Mouse (Mus musculus) limb, embryonic 11.5 days (tissue): ENCODE results near the gene Mfrp. TPM values are rescaled to one million over a fixed set of nuclear protein-coding genes. Genes with fewer than 3 reads are reported as not detected.

Source experiments
- ATAC-seq: fragments of 200-750 bp; cut with Nextera tagmentation; 2 replicates; pipeline ENCODE4 v1.8.0; 2017; ENCODE audit warnings: low read depth; ENCODE audit not compliant: insufficient number of reproducible peaks, low FRiP score, low TSS enrichment
- DNase-seq: peaks from one replicate; pipeline ENCODE4 v3.0.0-alpha.2; 2015; ENCODE audit warnings: low spot score
- H3K27ac ChIP-seq: fragments of 300-500 bp; sonication (generic); replicated peaks from 2 replicates; pipeline ENCODE4 v1.5.1; 2014; ENCODE audit warnings: low read depth, mild to moderate bottlenecking, low read length
- H3K27me3 ChIP-seq: fragments of 300-500 bp; sonication (generic); 2 replicates; pipeline ENCODE4 v1.6.1; 2014; ENCODE audit warnings: mild to moderate bottlenecking, low read length, mixed read lengths; ENCODE audit not compliant: control insufficient read depth, insufficient read depth
- H3K36me3 ChIP-seq: fragments of 300-500 bp; sonication (generic); 2 replicates; pipeline ENCODE4 v1.6.1; 2014; ENCODE audit warnings: mild to moderate bottlenecking, low read length, moderate library complexity, mixed read lengths; ENCODE audit not compliant: control insufficient read depth, insufficient read depth
- H3K4me1 ChIP-seq: fragments of 300-500 bp; sonication (generic); 2 replicates; pipeline ENCODE4 v1.6.1; 2014; ENCODE audit warnings: low read length, mixed read lengths; ENCODE audit not compliant: control insufficient read depth, insufficient read depth
- H3K4me2 ChIP-seq: fragments of 300-500 bp; sonication (generic); 2 replicates; pipeline ENCODE4 v1.6.1; 2014; ENCODE audit warnings: low read depth, mild to moderate bottlenecking, moderate library complexity; ENCODE audit not compliant: severe bottlenecking
- H3K4me3 ChIP-seq: fragments of 300-500 bp; sonication (generic); 2 replicates; pipeline ENCODE4 v1.5.1; 2014; ENCODE audit warnings: low read depth, low read length
- H3K9ac ChIP-seq: fragments of 300-500 bp; sonication (generic); 2 replicates; pipeline ENCODE4 v1.6.1; 2014; ENCODE audit warnings: mild to moderate bottlenecking, low read length
- H3K9me3 ChIP-seq: fragments of 300-500 bp; sonication (generic); 2 replicates; pipeline ENCODE4 v1.6.1; 2016; ENCODE audit warnings: low read length; ENCODE audit not compliant: control insufficient read depth
- WGBS: fragments of 180-500 bp; shearing (Covaris S2); extraction: QIAGEN DNeasy Blood & Tissue Kit; methylation state at CpG from one replicate; pipeline ENCODE4 v1.1.7; 2014; 5-methylcytosine and 5-hydroxymethylcytosine counted together
- polyA plus RNA-seq: library from polyadenylated mRNA; unstranded; fragments of >200 nt; fragmentation: Nextera tagmentation; extraction: Ambion mirVana; gene quantifications from 2 replicates; pipeline ENCODE4 v1.2.1, GENCODE M21; 2014

Mfrp gene
- polyA plus RNA-seq, 1 experiment from 2014 or later: 0.13 TPM

DNA sequence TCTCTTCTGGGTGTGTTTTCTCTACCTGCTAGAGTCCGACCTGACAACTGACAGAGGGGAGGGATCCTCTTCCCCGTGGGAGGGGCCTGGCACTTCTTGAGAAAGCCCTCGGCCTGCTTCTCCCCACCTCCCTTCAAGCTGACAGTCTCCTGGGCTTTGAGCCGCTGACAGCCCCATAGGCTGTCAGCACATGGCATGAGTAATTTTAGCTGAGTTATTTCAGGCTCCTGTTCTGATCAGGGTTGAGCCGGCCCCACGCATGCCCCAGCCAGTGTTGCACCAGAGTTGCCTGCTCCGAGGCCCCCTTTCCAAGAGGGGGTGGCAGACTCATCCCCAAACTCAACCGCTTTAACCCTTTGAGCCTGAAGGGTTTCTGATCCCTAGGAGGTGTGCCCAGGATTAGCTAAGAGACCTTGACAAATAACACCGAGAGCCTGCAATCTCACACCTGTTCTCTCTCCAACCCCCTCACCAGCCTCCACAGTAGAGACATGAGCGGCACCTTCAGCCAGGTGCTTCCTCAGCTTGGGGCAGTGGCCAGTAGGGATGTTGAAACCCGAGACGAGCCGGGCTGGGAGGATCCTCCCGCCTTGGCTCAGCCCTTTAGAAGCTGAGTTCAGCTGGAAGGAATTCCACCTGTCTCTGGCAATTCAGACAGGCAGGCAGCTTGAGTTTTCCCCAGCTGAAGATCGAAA lies 13.6 kb upstream of the Mfrp start:
- Histone ChIP-seq H3K27me3 (peaks cover 19% of the 10 kb centered on the region), H3K27ac (no peak overlapping the region), H3K4me2 (no peak overlapping the region), H3K9me3 (no peaks in the 10 kb centered on the region), H3K36me3 (no peaks in the 10 kb centered on the region; the same call in 1 of the 2 replicates), H3K4me1 (peaks cover 6% of the 10 kb centered on the region), H3K9ac (no peak overlapping the region), H3K4me3 (no peak overlapping the region)
- WGBS: 5% methylated on average over 15 of the region's 15 CpGs
- DNase-seq (peak; percentile 49), ATAC-seq (no peak)

DNA sequence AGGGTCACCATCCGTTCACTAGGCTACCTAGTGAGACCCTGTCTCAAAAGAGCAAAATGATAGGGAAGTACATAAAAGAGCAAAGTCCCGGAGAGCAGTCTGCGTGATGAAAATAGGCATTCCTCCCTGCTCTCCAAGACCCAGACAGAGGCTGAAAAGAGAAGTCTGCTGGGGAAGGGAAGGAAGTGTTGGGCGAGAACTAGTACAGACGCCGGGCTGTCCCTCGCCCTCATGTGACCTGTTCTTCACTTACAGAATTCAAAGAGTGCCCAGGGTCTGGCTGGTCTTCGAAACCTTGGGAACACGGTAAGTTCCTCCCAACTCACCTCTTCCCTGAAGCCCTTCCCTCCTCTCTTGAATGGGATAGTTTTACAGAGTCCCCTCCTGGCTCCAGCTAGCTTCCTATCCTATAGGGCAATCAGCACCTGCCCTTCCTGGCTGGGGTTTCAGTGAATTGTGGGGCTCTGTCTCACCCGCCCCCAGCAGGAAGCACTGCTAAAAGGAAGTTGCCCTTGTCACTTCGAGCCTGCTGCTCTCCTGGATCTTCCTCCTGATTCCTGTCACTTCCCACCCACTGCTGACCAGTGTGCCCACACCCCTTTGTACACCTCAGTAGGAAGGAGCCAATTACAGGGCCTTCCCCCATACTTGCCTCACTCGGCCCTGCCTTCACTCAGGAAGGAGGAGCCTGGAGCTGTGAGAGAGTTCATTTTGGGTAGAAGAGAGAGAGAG lies 12.5 kb upstream of the Mfrp start:
- ATAC-seq (no peak), DNase-seq (no peak)
- peaks cover 14% of the 10 kb centered on the region for H3K27me3 ChIP-seq
- peaks cover 6% of the 10 kb centered on the region for H3K4me1 ChIP-seq
- H3K4me2 ChIP-seq: no peak overlapping the region
- H3K9ac ChIP-seq: no peak overlapping the region
- peaks cover 2% of the 10 kb centered on the region; the same call in 1 of the 2 replicates for H3K36me3 ChIP-seq
- H3K4me3 ChIP-seq: no peak overlapping the region
- H3K27ac ChIP-seq: no peak overlapping the region
- H3K9me3 ChIP-seq: no peaks in the 10 kb centered on the region
- 52% methylated on average over 12 of the region's 12 CpGs for WGBS

DNA sequence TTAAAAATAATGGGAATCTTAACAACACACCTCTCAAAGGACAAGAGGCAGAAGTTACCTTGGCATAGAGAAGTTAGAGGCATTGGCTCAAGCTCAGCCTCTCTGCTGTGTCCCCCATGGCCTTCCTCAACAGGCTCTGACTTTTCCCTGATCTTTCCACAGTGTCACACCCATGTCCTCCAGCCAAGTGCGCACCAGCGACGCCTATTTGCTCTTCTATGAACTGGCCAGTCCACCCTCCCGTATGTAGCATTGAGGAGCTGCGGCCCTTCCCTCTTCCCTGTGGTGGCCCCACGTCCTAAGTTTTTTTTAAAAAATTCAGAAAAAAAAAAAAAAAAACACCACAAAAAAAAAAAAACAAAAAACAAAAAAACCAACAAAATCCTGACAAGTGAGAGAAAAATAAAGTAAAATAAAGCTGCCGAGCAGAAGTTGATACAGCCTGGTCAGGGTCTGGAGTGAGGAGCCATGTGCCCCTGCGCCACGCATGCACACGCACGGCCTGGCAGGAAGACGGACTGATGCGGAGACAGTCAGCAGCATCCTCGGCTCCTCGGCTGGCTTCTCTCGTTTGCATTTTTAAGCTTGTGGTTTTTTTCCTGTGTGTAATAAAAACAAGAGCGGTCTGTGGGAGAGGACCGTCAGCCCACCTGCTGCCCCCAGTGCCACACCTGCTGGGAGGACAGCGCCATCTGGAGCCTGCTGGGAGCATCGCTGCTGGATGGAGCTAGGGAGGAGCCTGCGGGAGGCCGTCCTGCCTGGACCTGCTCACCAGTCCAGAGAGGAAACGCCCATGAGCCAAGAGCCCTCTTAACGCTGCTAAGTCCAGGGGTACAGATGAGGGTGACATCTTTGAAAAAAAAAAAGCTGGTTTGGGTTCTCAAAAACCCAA lies 7.7 kb upstream of the Mfrp start:
- Histone ChIP-seq H3K27me3 (peaks cover 2% of the 10 kb centered on the region; the same call in 1 of the 2 replicates), H3K4me2 (no peak overlapping the region), H3K27ac (no peak overlapping the region), H3K4me1 (no peaks in the 10 kb centered on the region), H3K9ac (no peak overlapping the region), H3K36me3 (peaks cover 2% of the 10 kb centered on the region; the same call in 1 of the 2 replicates), H3K4me3 (no peak overlapping the region), H3K9me3 (no peaks in the 10 kb centered on the region)
- ATAC-seq (no peak), DNase-seq (peak; percentile 86)
- WGBS: 38% methylated on average over 24 of the region's 24 CpGs

DNA sequence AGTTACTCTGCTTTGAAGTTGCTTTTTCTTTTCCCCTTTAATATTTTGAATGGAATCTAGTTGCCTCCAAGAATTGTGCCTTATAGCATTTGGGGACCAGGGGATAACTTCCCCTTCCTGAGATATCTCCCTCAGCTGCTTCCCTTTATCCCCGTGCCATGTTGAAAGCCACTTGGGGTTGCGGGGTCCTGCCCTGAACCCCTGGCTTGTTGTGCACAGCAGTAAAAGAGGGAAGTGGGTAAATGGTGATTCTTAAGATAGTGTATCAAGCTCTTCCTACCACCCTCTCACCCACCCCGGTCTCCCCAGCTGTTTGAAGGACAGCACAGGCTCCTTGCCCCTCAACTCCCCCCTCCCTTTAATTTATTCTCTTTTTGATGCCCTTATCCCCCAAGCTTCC lies 6.8 kb upstream of the Mfrp start:
- ATAC-seq (no peak), DNase-seq (no peak)
- no peak overlapping the region for H3K9ac ChIP-seq
- no peaks in the 10 kb centered on the region for H3K4me1 ChIP-seq
- no peak overlapping the region for H3K27ac ChIP-seq
- WGBS: 78% methylated on average over 3 of the region's 3 CpGs
- no peak overlapping the region for H3K4me2 ChIP-seq
- H3K4me3 ChIP-seq: no peak overlapping the region
- no peaks in the 10 kb centered on the region for H3K9me3 ChIP-seq
- H3K36me3 ChIP-seq: peaks cover 2% of the 10 kb centered on the region; the same call in 1 of the 2 replicates
- H3K27me3 ChIP-seq: no peaks in the 10 kb centered on the region

DNA sequence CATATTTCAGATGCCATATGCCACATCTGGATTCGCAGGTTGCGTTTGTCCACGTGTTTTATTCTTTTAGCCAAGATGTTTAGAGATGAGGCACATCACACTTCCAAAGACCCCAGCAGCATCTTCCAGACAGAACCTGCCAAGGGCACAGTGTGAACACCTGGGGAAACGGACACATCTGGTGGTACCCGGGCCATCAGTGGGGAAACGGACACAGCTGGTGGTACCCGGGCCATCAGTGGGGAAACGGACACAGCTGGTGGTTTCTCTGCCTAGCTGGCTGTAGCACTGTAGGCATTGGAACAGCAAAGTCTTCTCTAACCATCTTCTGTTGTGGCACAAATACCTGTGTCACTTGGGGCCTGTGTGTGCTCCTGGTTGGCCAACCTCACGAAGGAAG lies 5.7 kb upstream of the Mfrp start:
- no peaks in the 10 kb centered on the region for H3K27me3 ChIP-seq
- no peak overlapping the region for H3K9ac ChIP-seq
- no peak overlapping the region for H3K27ac ChIP-seq
- no peak for DNase-seq
- no peak overlapping the region for H3K4me3 ChIP-seq
- H3K4me2 ChIP-seq: no peak overlapping the region
- no peaks in the 10 kb centered on the region for H3K4me1 ChIP-seq
- WGBS: 88% methylated on average over 9 of the region's 9 CpGs
- peaks cover 4% of the 10 kb centered on the region; the same call in 1 of the 2 replicates for H3K36me3 ChIP-seq
- no peak for ATAC-seq
- no peaks in the 10 kb centered on the region for H3K9me3 ChIP-seq

DNA sequence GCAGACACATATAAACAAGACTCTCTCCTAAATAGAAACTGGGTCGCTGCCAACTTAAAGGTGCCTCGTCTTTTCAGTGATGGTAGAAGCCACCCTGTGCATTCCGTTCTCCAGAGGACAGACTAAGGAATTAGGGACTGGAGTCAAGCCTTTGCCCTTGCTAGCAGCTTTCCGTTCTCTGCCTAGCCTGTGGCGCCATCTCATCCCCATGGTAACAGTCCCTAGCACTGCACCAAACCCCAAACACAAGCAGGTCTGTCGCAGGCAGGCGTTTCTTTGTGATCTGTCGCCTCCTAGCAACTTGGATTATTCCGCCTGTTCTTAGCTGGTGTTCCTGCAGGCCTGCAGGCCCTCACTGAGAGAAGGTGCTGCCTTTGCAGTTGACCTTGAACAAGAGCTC lies 5.0 kb upstream of the Mfrp start:
- ATAC-seq: no peak
- Histone ChIP-seq H3K27ac (no peak overlapping the region), H3K4me2 (no peak overlapping the region), H3K27me3 (no peaks in the 10 kb centered on the region), H3K4me3 (no peak overlapping the region), H3K36me3 (peaks cover 4% of the 10 kb centered on the region; the same call in 1 of the 2 replicates), H3K4me1 (peaks cover 2% of the 10 kb centered on the region; the same call in 1 of the 2 replicates), H3K9me3 (no peaks in the 10 kb centered on the region), H3K9ac (no peak overlapping the region)
- no peak for DNase-seq
- 33% methylated on average over 9 of the region's 9 CpGs for WGBS

DNA sequence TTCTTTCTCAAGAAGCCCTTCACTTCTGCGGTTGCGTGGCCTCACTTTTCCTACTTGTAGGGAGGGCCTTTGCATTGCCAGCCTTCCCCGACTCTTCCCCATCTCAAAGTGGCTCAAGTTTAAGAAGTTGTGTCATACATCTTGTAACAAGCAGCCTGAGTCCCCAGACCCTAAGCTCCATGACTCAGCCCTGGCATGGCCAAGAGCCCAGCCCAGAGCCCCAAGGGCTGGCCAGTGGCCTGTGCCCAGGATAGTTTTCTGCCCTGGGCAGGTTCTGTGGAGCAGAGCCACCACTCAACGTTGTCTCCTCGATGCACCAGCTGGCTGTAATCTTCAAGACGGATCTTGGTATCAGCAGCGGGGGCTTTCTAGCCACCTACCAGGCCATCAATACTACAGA lies 3.4 kb downstream of the Mfrp start:
- Histone ChIP-seq H3K9ac (no peak overlapping the region), H3K4me3 (no peak overlapping the region), H3K36me3 (peaks cover 11% of the 10 kb centered on the region; the same call in 1 of the 2 replicates), H3K27ac (no peak overlapping the region), H3K4me1 (peaks cover 32% of the 10 kb centered on the region), H3K4me2 (no peak overlapping the region), H3K27me3 (no peaks in the 10 kb centered on the region), H3K9me3 (no peaks in the 10 kb centered on the region)
- WGBS: 96% methylated on average over 7 of the region's 7 CpGs
- DNase-seq (no peak), ATAC-seq (no peak)

DNA sequence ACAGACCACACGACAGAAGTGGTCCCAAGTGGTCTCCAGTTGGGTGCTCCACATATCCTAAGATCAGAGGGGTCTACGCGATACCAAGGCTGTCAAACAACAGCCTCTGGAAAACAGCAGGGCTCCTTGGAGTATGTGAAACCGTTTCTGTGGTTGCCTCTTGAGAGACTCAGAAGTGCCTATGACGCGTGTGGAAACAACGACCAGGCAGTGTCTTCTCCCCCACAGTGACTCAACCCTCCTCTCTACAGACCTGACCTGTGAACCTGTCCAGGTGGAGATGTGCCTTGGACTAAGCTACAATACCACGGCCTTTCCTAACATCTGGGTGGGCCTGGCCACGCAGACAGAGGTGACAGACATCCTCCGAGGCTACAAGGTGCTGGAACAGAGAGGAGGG lies 4.3 kb downstream of the Mfrp start:
- ATAC-seq: no peak
- Histone ChIP-seq H3K4me1 (peaks cover 40% of the 10 kb centered on the region), H3K9ac (no peak overlapping the region), H3K36me3 (peaks cover 10% of the 10 kb centered on the region; the same call in 1 of the 2 replicates), H3K9me3 (no peaks in the 10 kb centered on the region), H3K27me3 (no peaks in the 10 kb centered on the region), H3K4me3 (no peak overlapping the region), H3K27ac (no peak overlapping the region), H3K4me2 (no peak overlapping the region)
- WGBS: 88% methylated on average over 10 of the region's 10 CpGs
- DNase-seq: no peak
